Mouse (Mus musculus): Measurements from ENCODE around the gene Bud31. TPM values are rescaled to one million over a fixed set of nuclear protein-coding genes. Genes with fewer than 3 reads are reported as not detected.

Bud31 gene
- total RNA-seq, 2 experiments from 2014 or later: 106 to 113 TPM

DNA sequence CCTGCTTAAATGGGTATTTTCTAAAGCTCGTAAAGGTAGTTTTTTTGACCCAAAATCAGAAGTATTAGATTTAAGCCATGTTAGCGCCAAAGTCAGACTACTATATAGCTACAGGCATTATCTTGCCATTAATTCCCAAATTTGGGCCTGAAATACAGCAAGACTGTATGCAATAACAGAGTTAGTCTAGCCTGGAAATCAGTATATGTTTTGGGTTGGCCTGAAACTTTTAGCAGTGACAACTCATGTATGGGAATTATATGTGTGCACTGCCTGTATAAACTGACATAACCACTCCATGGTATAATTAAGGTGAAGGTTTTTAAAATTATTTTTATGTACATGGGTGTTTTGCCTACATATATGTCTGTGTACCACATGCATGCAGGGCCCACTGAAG lies 51.8 kb downstream of the Bud31 start, which contains the start of gene Atp5j2:
Gene Atp5j2 (minus strand): TSS at position 101 of the 400 bp plus-strand sequence.
- no peak for DNase-seq (ENCODE audit: low spot score in 2 of 2)

Other genes starting within 250 kb of the Bud31 start
- gene Smurf1, start 174.5 kb upstream of the Bud31 start, total RNA-seq (2021): 10 to 100 TPM; 24.7 to 28.4 TPM
- not detected for gene Gm4871, start 107.6 kb upstream of the Bud31 start, total RNA-seq (2021)
- not detected for gene 1700018F24Rik, start 97.4 kb upstream of the Bud31 start, total RNA-seq (2021)
- gene Arpc1a, start 56.5 kb upstream of the Bud31 start, total RNA-seq (2021): 100 to 1,000 TPM; 114 to 121 TPM
- not detected for gene Kpna7, start 56.3 kb upstream of the Bud31 start, total RNA-seq (2021)
- 100 to 1,000 TPM; 226 to 243 TPM for gene Arpc1b, start 26.1 kb upstream of the Bud31 start, total RNA-seq (2021)
- gene Pdap1, start 124 bp upstream of the Bud31 start, total RNA-seq (2021): 100 to 1,000 TPM; 106 to 108 TPM
- gene Ptcd1, start 26.7 kb downstream of the Bud31 start, total RNA-seq (2021): 10 to 100 TPM; 29.2 to 32.0 TPM
- gene Cpsf4, start 26.9 kb downstream of the Bud31 start, total RNA-seq (2021): 10 to 100 TPM; 28.0 to 29.0 TPM
- 100 to 1,000 TPM; 367 to 390 TPM for gene Atp5j2, start 51.7 kb downstream of the Bud31 start, total RNA-seq (2021)
- 10 to 100 TPM; 14.0 to 14.7 TPM for gene Zkscan14, start 61.5 kb downstream of the Bud31 start, total RNA-seq (2021)
- 10 to 100 TPM; 16.2 to 16.8 TPM for gene Zkscan5, start 64.2 kb downstream of the Bud31 start, total RNA-seq (2021)
- 10 to 100 TPM; 48.1 to 53.2 TPM for gene Zfp655, start 91.4 kb downstream of the Bud31 start, total RNA-seq (2021)
- gene Zscan25, start 140.1 kb downstream of the Bud31 start, total RNA-seq (2021): 10 to 100 TPM; 26.5 to 29.3 TPM
- under 1 TPM; 0.25 to 0.40 TPM for gene Cyp3a57, start 204.9 kb downstream of the Bud31 start, total RNA-seq (2021)

All from adrenal gland, postnatal 4 days (tissue).